Mouse (Mus musculus): ENCODE results near the gene Xbp1. TPM values are rescaled to one million over a fixed set of nuclear protein-coding genes. Genes with fewer than 3 reads are reported as not detected.

The Xbp1 gene
- polyA plus RNA-seq, 1 experiment = 46.7 TPM

- no peaks in the 10 kb centered on the region for H3K4me1 ChIP-seq (ENCODE audit: control insufficient read depth, insufficient read depth, low read length)
- no peaks in the 10 kb centered on the region for H3K27me3 ChIP-seq (ENCODE audit: control insufficient read depth, insufficient read depth, low read length, poor library complexity, severe bottlenecking)
- no peaks in the 10 kb centered on the region for H3K36me3 ChIP-seq (ENCODE audit: control insufficient read depth, insufficient read depth, low read length, poor library complexity, severe bottlenecking)
- no peaks in the 10 kb centered on the region for H3K9me3 ChIP-seq (replicated peaks; ENCODE audit: control insufficient read depth, insufficient read depth, low read length, poor library complexity, severe bottlenecking)
- no peak overlapping the region for H3K9ac ChIP-seq (ENCODE audit: low read depth, poor library complexity, severe bottlenecking)
- TF ChIP-seq EP300 (IDR thresholded peaks at IDR 0.05; ENCODE audit: insufficient read depth, low read depth, low read length) (no peak), POLR2A (IDR thresholded peaks at IDR 0.05; ENCODE audit: insufficient read depth, low read length) (no peak), CTCF (IDR thresholded peaks at IDR 0.05; ENCODE audit: low read depth, low read length) (no peak)
- no peak overlapping the region for H3K4me3 ChIP-seq (ENCODE audit: low read depth, low read length)
- H3K27ac ChIP-seq (ENCODE audit: insufficient read depth, low read length) = no peak overlapping the region
Measured at GRCm38 (mm10) chr11:5565596-5565995, 45.1 kb downstream of the Xbp1 start.

GRCm38 (mm10) chr11:5566506-5566905 is 46.0 kb downstream of the Xbp1 start:
- Histone ChIP-seq H3K27ac (ENCODE audit: insufficient read depth, low read length) (no peak overlapping the region), H3K27me3 (ENCODE audit: control insufficient read depth, insufficient read depth, low read length, poor library complexity, severe bottlenecking) (no peaks in the 10 kb centered on the region), H3K4me1 (ENCODE audit: control insufficient read depth, insufficient read depth, low read length) (no peaks in the 10 kb centered on the region), H3K36me3 (ENCODE audit: control insufficient read depth, insufficient read depth, low read length, poor library complexity, severe bottlenecking) (no peaks in the 10 kb centered on the region), H3K9me3 (replicated peaks; ENCODE audit: control insufficient read depth, insufficient read depth, low read length, poor library complexity, severe bottlenecking) (no peaks in the 10 kb centered on the region), H3K4me3 (ENCODE audit: low read depth, low read length) (no peak overlapping the region), H3K9ac (ENCODE audit: low read depth, poor library complexity, severe bottlenecking) (no peak overlapping the region)
- no peak for TF ChIP-seq POLR2A (IDR thresholded peaks at IDR 0.05; ENCODE audit: insufficient read depth, low read length)
- no peak for TF ChIP-seq CTCF (IDR thresholded peaks at IDR 0.05; ENCODE audit: low read depth, low read length)
- TF ChIP-seq EP300 (IDR thresholded peaks at IDR 0.05; ENCODE audit: insufficient read depth, low read depth, low read length) = no peak

GRCm38 (mm10) chr11:5567654-5568053 is 47.2 kb downstream of the Xbp1 start:
- TF ChIP-seq CTCF (IDR thresholded peaks at IDR 0.05; ENCODE audit: low read depth, low read length) (no peak), EP300 (IDR thresholded peaks at IDR 0.05; ENCODE audit: insufficient read depth, low read depth, low read length) (no peak)
- H3K4me1 ChIP-seq (ENCODE audit: control insufficient read depth, insufficient read depth, low read length) = no peaks in the 10 kb centered on the region
- H3K9ac ChIP-seq (ENCODE audit: low read depth, poor library complexity, severe bottlenecking) = no peak overlapping the region
- no peaks in the 10 kb centered on the region for H3K9me3 ChIP-seq (replicated peaks; ENCODE audit: control insufficient read depth, insufficient read depth, low read length, poor library complexity, severe bottlenecking)
- no peak overlapping the region for H3K4me3 ChIP-seq (ENCODE audit: low read depth, low read length)
- H3K27ac ChIP-seq (ENCODE audit: insufficient read depth, low read length) = no peak overlapping the region
- H3K27me3 ChIP-seq (ENCODE audit: control insufficient read depth, insufficient read depth, low read length, poor library complexity, severe bottlenecking) = no peaks in the 10 kb centered on the region
- no peaks in the 10 kb centered on the region for H3K36me3 ChIP-seq (ENCODE audit: control insufficient read depth, insufficient read depth, low read length, poor library complexity, severe bottlenecking)

GRCm38 (mm10) chr11:5568082-5568481 is 47.6 kb downstream of the Xbp1 start:
- Histone ChIP-seq H3K4me1 (ENCODE audit: control insufficient read depth, insufficient read depth, low read length) (no peaks in the 10 kb centered on the region), H3K27me3 (ENCODE audit: control insufficient read depth, insufficient read depth, low read length, poor library complexity, severe bottlenecking) (no peaks in the 10 kb centered on the region), H3K4me3 (ENCODE audit: low read depth, low read length) (no peak overlapping the region), H3K36me3 (ENCODE audit: control insufficient read depth, insufficient read depth, low read length, poor library complexity, severe bottlenecking) (no peaks in the 10 kb centered on the region), H3K9me3 (replicated peaks; ENCODE audit: control insufficient read depth, insufficient read depth, low read length, poor library complexity, severe bottlenecking) (no peaks in the 10 kb centered on the region), H3K27ac (ENCODE audit: insufficient read depth, low read length) (no peak overlapping the region), H3K9ac (ENCODE audit: low read depth, poor library complexity, severe bottlenecking) (no peak overlapping the region)
- TF ChIP-seq POLR2A (IDR thresholded peaks at IDR 0.05; ENCODE audit: insufficient read depth, low read length) (no peak), EP300 (IDR thresholded peaks at IDR 0.05; ENCODE audit: insufficient read depth, low read depth, low read length) (no peak), CTCF (IDR thresholded peaks at IDR 0.05; ENCODE audit: low read depth, low read length) (no peak)

GRCm38 (mm10) chr11:5569474-5569873 is 49.0 kb downstream of the Xbp1 start, which contains the start of gene Ankrd36:
Gene Ankrd36 (plus strand): TSS chr11:5569684.
- Histone ChIP-seq H3K36me3 (ENCODE audit: control insufficient read depth, insufficient read depth, low read length, poor library complexity, severe bottlenecking) (no peaks in the 10 kb centered on the region), H3K9ac (ENCODE audit: low read depth, poor library complexity, severe bottlenecking) (no peak within 1 kb of the TSS), H3K4me1 (ENCODE audit: control insufficient read depth, insufficient read depth, low read length) (no peaks in the 10 kb centered on the region), H3K9me3 (replicated peaks; ENCODE audit: control insufficient read depth, insufficient read depth, low read length, poor library complexity, severe bottlenecking) (no peaks in the 10 kb centered on the region), H3K27ac (ENCODE audit: insufficient read depth, low read length) (no peak within 1 kb of the TSS), H3K27me3 (ENCODE audit: control insufficient read depth, insufficient read depth, low read length, poor library complexity, severe bottlenecking) (no peaks in the 10 kb centered on the region), H3K4me3 (ENCODE audit: low read depth, low read length) (no peak within 1 kb of the TSS)
- TF ChIP-seq EP300 (IDR thresholded peaks at IDR 0.05; ENCODE audit: insufficient read depth, low read depth, low read length) = no peak
- no peak for TF ChIP-seq CTCF (IDR thresholded peaks at IDR 0.05; ENCODE audit: low read depth, low read length)
- no peak for TF ChIP-seq POLR2A (IDR thresholded peaks at IDR 0.05; ENCODE audit: insufficient read depth, low read length)

GRCm38 (mm10) chr11:5571856-5572255 is 51.4 kb downstream of the Xbp1 start:
- Histone ChIP-seq H3K9ac (ENCODE audit: low read depth, poor library complexity, severe bottlenecking) (no peak overlapping the region), H3K36me3 (ENCODE audit: control insufficient read depth, insufficient read depth, low read length, poor library complexity, severe bottlenecking) (no peaks in the 10 kb centered on the region), H3K27me3 (ENCODE audit: control insufficient read depth, insufficient read depth, low read length, poor library complexity, severe bottlenecking) (no peaks in the 10 kb centered on the region), H3K4me3 (ENCODE audit: low read depth, low read length) (no peak overlapping the region), H3K9me3 (replicated peaks; ENCODE audit: control insufficient read depth, insufficient read depth, low read length, poor library complexity, severe bottlenecking) (no peaks in the 10 kb centered on the region), H3K27ac (ENCODE audit: insufficient read depth, low read length) (no peak overlapping the region), H3K4me1 (ENCODE audit: control insufficient read depth, insufficient read depth, low read length) (no peaks in the 10 kb centered on the region)
- TF ChIP-seq POLR2A (IDR thresholded peaks at IDR 0.05; ENCODE audit: insufficient read depth, low read length) = no peak
- TF ChIP-seq CTCF (IDR thresholded peaks at IDR 0.05; ENCODE audit: low read depth, low read length) = no peak
- no peak for TF ChIP-seq EP300 (IDR thresholded peaks at IDR 0.05; ENCODE audit: insufficient read depth, low read depth, low read length)
